Mouse (Mus musculus) brain, embryonic 18.5 days (tissue): ENCODE data around the gene Yipf4.
"Not testable (repeated sequence)": the region's sequence is repeated elsewhere in the genome, so short reads cannot be mapped to it uniquely, and the experiment has no call there.

Source experiments
- DNase-seq: peaks from one replicate; pipeline ENCODE4 v3.0.0-alpha.2; 2012; ENCODE audit warnings: low read depth, low spot score

Gene Yipf4

GRCm38 (mm10) chr17:74489024-74489900 is at the start of gene Yipf4:
Gene Yipf4, plus strand, starts transcription at chr17:74489493.
- peak; percentile 91 for DNase-seq

- no peak for DNase-seq
These were observed 48.8 kb upstream of the Yipf4 start for GRCm38 (mm10) chr17:74440486-74440885.

- DNase-seq: no peak
These were observed 39.5 kb upstream of the Yipf4 start for GRCm38 (mm10) chr17:74449776-74450175.

GRCm38 (mm10) chr17:74453928-74454327 is 35.4 kb upstream of the Yipf4 start:
- no peak for DNase-seq

- no peak for DNase-seq
These were observed 34.6 kb upstream of the Yipf4 start for GRCm38 (mm10) chr17:74454660-74455059.

GRCm38 (mm10) chr17:74455426-74455825 is 33.9 kb upstream of the Yipf4 start:
- DNase-seq: no peak

- no peak for DNase-seq
These were observed 32.5 kb upstream of the Yipf4 start for GRCm38 (mm10) chr17:74456825-74457224.

GRCm38 (mm10) chr17:74457972-74458677 is 31.2 kb upstream of the Yipf4 start:
- DNase-seq: no peak

GRCm38 (mm10) chr17:74458711-74459408 is 30.4 kb upstream of the Yipf4 start, which contains the start of gene Nlrc4:
Gene Nlrc4, minus strand, starts transcription at chr17:74459142.
- DNase-seq: no peak

- no peak for DNase-seq
These were observed 25.8 kb upstream of the Yipf4 start for GRCm38 (mm10) chr17:74463510-74463909.

GRCm38 (mm10) chr17:74467981-74468380 is 21.3 kb upstream of the Yipf4 start:
- not testable (repeated sequence) for DNase-seq

GRCm38 (mm10) chr17:74470133-74470532 is 19.2 kb upstream of the Yipf4 start:
- DNase-seq: not testable (repeated sequence)

GRCm38 (mm10) chr17:74480361-74481069 is 8.8 kb upstream of the Yipf4 start:
- DNase-seq: no peak

- no peak for DNase-seq
These were observed 568 bp downstream of the Yipf4 start for GRCm38 (mm10) chr17:74489901-74490220.

GRCm38 (mm10) chr17:74491565-74491964 is 2.3 kb downstream of the Yipf4 start:
- no peak for DNase-seq

- DNase-seq: no peak
These were observed 10.9 kb downstream of the Yipf4 start for GRCm38 (mm10) chr17:74500204-74500603.

GRCm38 (mm10) chr17:74501085-74501484 is 11.8 kb downstream of the Yipf4 start:
- no peak for DNase-seq

- peak; percentile 20 for DNase-seq
These were observed 18.6 kb downstream of the Yipf4 start for GRCm38 (mm10) chr17:74507934-74508333.

- DNase-seq: no peak
These were observed 19.3 kb downstream of the Yipf4 start for GRCm38 (mm10) chr17:74508600-74508999.

- DNase-seq: no peak
These were observed 23.0 kb downstream of the Yipf4 start for GRCm38 (mm10) chr17:74512308-74512707.
